Mouse (Mus musculus) heart, embryonic 15.5 days (tissue): ENCODE measurements at regions not wholly inside any gene's neighbourhood (a gene's known extent, or its start where the extent isn't known, plus 50 kb on each side); places are given as distances from the start of the nearest gene placed in this dataset.

Experiments
- ATAC-seq: fragments of 200-750 bp; cut with Nextera tagmentation; replicated peaks from 2 replicates; pipeline ENCODE4 v1.8.0; 2017; ENCODE audit warnings: low read depth, moderate TSS enrichment; ENCODE audit not compliant: insufficient number of reproducible peaks, insufficient read depth, low FRiP score
- H3K27ac ChIP-seq: fragments of 300-500 bp; sonication (generic); 2 replicates; pipeline ENCODE4 v1.5.1; 2015; ENCODE audit warnings: mild to moderate bottlenecking, inconsistent platforms
- H3K27me3 ChIP-seq: fragments of 300-500 bp; sonication (generic); 2 replicates; pipeline ENCODE4 v1.6.1; 2015; ENCODE audit warnings: inconsistent platforms
- H3K36me3 ChIP-seq: fragments of 300-500 bp; sonication (generic); 2 replicates; pipeline ENCODE4 v1.6.1; 2015; ENCODE audit warnings: mild to moderate bottlenecking, inconsistent platforms
- H3K4me1 ChIP-seq: fragments of 300-500 bp; sonication (generic); replicated peaks from 2 replicates; pipeline ENCODE4 v1.6.1; 2015; ENCODE audit warnings: inconsistent platforms
- H3K4me2 ChIP-seq: fragments of 300-500 bp; sonication (generic); 2 replicates; pipeline ENCODE4 v1.6.1; 2015; ENCODE audit warnings: inconsistent platforms, mild to moderate bottlenecking, moderate library complexity
- H3K4me3 ChIP-seq: fragments of 300-500 bp; sonication (generic); 2 replicates; pipeline ENCODE4 v1.5.1; 2015; ENCODE audit warnings: mild to moderate bottlenecking, inconsistent platforms
- H3K9ac ChIP-seq: fragments of 300-500 bp; sonication (generic); 2 replicates; pipeline ENCODE4 v1.6.1; 2015; ENCODE audit warnings: mild to moderate bottlenecking, inconsistent platforms
- H3K9me3 ChIP-seq: fragments of 300-500 bp; sonication (generic); replicated peaks from 2 replicates; pipeline ENCODE4 v1.6.1; 2016; ENCODE audit warnings: inconsistent platforms
- whole genome bisulfite sequencing: fragments of 180-500 bp; shearing (Covaris S2); methylation state at CpG from one replicate; pipeline ENCODE4 v1.1.7; 2015; ENCODE audit warnings: mixed read lengths; 5-methylcytosine and 5-hydroxymethylcytosine counted together

DNA sequence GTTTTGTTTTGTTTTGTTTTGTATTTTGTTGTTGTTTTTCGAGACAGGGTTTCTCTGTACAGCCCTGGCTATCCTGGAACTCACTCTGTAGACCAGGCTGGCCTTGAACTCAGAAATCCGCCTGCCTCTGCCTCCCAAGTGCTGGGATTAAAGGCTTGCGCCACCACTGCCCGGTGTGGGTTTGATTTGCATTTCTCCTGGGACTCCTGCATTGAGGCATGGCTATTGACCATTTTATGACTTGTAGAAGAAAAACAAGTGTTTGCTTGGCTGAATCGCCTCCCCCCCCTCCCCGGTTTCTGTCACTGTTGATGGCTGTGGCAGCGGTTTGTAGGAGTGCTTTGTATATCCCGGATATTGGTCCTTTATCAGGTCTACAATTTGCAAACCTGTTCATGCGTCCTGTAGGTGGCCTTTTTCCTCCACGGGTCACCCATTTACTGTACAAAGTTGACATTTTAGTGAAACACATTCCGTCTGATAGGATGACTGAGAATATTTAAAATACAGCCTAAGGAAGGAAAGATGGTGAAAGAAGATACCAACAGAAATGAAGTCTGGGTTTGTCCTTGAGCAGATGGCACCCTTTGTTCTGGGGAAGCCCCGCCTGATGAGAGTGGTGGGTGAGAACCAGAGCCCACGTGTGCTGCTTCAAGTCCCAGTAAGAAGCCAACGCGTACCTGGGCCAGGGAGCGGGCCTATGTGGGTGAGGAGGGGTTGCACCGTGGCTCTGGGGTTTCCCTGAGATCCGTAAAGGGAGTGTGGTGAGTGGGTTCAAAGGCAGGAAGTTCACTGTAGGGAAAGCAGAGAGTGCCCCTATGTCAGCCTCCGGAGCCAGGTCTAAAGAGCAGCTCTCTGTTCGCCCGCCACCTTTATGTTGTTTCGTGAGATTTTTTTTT, 52.6 kb upstream of the Smndc1 start:
- Histone ChIP-seq H3K9me3 (no peaks in the 10 kb centered on the region), H3K36me3 (no peaks in the 10 kb centered on the region), H3K27me3 (0 out of 2 replicates have a peak, but pooled peaks cover 7% of the 10 kb centered on the region), H3K4me1 (peaks cover 15% of the 10 kb centered on the region), H3K27ac (no peak overlapping the region), H3K4me2 (no peak overlapping the region), H3K4me3 (no peak overlapping the region), H3K9ac (no peak overlapping the region)
- ATAC-seq: no peak
- 77% methylated on average over 22 of the region's 22 CpGs for WGBS

DNA sequence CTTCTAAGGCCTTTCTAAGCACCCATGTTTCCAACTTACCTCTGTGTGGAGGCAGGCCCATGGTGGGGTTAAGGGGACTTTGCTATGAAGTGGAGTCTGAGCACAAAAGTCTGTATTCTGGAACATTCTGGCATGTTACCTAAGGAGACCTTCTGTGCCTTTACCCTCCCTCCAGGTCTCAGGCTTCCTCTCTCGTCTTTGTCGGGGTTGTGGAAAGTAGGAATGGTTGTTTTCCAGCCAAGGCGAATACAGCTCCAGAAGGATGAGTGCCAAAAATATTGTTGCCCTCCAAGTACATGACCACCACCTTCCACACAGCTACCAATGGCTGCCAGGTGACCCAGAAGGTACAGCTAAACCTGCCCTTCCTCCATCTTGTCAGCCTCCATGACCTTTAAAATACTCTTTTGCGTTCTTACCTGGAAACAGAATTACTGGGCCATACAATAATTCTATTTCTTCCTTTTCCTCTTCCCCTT, 51.8 kb upstream of the Smndc1 start:
- H3K4me3 ChIP-seq: no peak overlapping the region
- WGBS: 92% methylated on average over 4 of the region's 4 CpGs
- H3K4me2 ChIP-seq: no peak overlapping the region
- no peak overlapping the region for H3K27ac ChIP-seq
- peaks cover 20% of the 10 kb centered on the region for H3K4me1 ChIP-seq
- no peak overlapping the region for H3K9ac ChIP-seq
- no peaks in the 10 kb centered on the region for H3K9me3 ChIP-seq
- H3K36me3 ChIP-seq: no peaks in the 10 kb centered on the region
- 0 out of 2 replicates have a peak, but pooled peaks cover 5% of the 10 kb centered on the region for H3K27me3 ChIP-seq
- ATAC-seq: no peak

DNA sequence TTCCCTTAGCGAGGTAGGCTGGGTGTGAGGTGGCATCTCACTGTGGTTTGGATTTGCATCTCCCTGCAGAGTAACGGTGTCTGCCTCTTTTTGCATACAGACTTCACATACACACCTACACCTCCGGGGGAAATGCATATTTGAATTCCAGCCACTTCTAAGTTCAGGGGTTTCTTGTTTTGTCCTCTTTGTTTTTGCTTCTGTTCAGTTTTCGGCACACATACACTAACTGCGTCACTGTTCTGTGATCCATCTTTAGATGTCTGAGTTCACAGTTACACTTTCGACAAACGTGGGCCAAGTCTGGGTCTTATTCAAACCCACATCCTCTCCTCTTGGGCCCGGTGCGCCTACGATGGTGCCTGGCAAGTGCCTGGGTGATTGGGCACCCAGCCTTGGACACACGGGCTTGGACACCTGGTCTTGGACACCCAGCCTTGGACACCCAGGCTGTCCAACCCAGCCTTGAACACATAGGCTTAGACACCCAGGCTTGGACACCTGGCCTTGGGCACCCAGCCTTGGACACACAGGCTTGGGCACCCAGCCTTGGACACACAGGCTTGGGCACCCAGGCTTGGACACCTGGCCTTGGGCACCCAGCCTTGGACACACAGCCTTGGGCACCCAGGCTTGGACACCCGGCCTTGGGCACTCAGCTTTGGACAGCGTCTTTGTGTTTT, 51.2 kb upstream of the Smndc1 start:
- Histone ChIP-seq H3K4me2 (no peak overlapping the region), H3K4me3 (no peak overlapping the region), H3K9ac (no peak overlapping the region), H3K36me3 (no peaks in the 10 kb centered on the region), H3K4me1 (peaks cover 20% of the 10 kb centered on the region), H3K27me3 (no peaks in the 10 kb centered on the region), H3K9me3 (no peaks in the 10 kb centered on the region), H3K27ac (no peak overlapping the region)
- WGBS: 74% methylated on average over 13 of the region's 13 CpGs
- ATAC-seq: no peak

DNA sequence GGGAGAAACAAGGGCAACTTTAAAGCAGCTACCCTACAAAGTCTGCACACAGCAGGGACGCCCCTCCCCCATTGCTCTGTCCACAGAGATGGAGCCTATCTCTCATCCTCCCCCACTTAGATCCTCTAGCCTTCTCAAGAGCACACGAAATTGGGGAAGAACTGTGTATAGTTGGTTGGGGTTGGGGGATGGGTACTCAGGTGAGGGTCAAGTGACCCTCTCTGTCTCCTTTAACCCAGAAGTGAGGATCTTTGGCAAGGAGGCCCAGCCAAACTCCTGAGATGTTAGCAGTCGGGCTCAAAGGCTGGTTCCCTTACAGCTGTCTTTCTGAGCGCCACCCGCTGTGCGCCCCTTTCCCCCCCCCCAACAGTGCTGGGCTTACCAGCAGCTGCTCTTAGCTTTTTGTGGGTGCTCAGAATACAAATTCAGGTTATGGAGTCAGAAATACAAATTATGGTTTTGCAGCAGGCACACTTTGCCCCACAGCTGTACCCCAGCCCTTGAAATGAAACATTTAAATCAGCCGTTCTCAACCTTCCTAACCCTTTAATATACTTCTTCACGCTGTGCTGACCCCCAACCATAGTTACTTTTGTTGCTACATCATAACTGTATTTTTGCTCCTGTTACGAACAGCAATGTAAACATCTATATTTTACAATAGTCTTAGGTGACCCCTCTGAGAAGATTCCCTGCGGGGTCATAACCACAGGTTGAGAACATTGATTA, 50.1 kb upstream of the Smndc1 start:
- WGBS: 55% methylated on average over 10 of the region's 10 CpGs
- H3K9me3 ChIP-seq: no peaks in the 10 kb centered on the region
- H3K27ac ChIP-seq: no peak overlapping the region
- no peak overlapping the region for H3K9ac ChIP-seq
- H3K27me3 ChIP-seq: no peaks in the 10 kb centered on the region
- no peak for ATAC-seq
- H3K36me3 ChIP-seq: no peaks in the 10 kb centered on the region
- no peak overlapping the region for H3K4me3 ChIP-seq
- peaks cover 20% of the 10 kb centered on the region for H3K4me1 ChIP-seq
- no peak overlapping the region for H3K4me2 ChIP-seq
